Mouse (Mus musculus) CH12.LX (cell line): ENCODE measurements around the gene Itpr2. TPM values are rescaled to one million over a fixed set of nuclear protein-coding genes. Genes with fewer than 3 reads are reported as not detected.

ENCODE experiments used
- DNase-seq: peaks from one replicate; pipeline ENCODE4 v3.0.0-alpha.2; 2013; ENCODE audit errors: extremely low read depth
- H3K27ac ChIP-seq: 2 replicates; pipeline ENCODE4 v1.5.1; 2012; ENCODE audit warnings: low read depth, mild to moderate bottlenecking, control low read depth, moderate library complexity; ENCODE audit not compliant: insufficient read depth
- H3K27me3 ChIP-seq: replicated peaks from 2 replicates; pipeline ENCODE3; 2012; ENCODE audit warnings: inconsistent platforms
- H3K36me3 ChIP-seq, 2 experiments: replicated peaks in 1 of 2; 2 replicates each; pipeline versions ENCODE3 to v1.6.1; 2012; ENCODE audit warnings: inconsistent platforms in 1 of 2, low read length in 1 of 2, mild to moderate bottlenecking in 1 of 2, mixed read lengths in 1 of 2, moderate library complexity in 1 of 2; ENCODE audit not compliant: control insufficient read depth in 1 of 2, insufficient read depth in 1 of 2
- H3K4me1 ChIP-seq, 2 experiments: 2 replicates each; pipeline ENCODE4 v1.6.1; 2012; ENCODE audit warnings: inconsistent platforms in 1 of 2, moderate library complexity in 1 of 2; ENCODE audit not compliant: insufficient read depth in 2 of 2, control insufficient read depth in 1 of 2
- H3K4me2 ChIP-seq: 2 replicates; pipeline ENCODE4 v1.6.1; 2012; ENCODE audit warnings: low read depth, mild to moderate bottlenecking, control low read depth; ENCODE audit not compliant: poor library complexity, insufficient read depth, severe bottlenecking
- H3K4me3 ChIP-seq, 3 experiments: fragments of 150-350 bp in 1 of 3; sonication (generic) in 1 of 3; replicated peaks in 1 of 3; 2 replicates each; pipeline versions ENCODE3 to v1.5.1; 2011 to 2012; ENCODE audit warnings: low read depth in 2 of 3, low read length in 2 of 3, mild to moderate bottlenecking in 2 of 3, moderate library complexity in 2 of 3, control low read depth in 1 of 3, improper control_type of control experiment in 1 of 3, inconsistent platforms in 1 of 3, mixed read lengths in 1 of 3; ENCODE audit not compliant: poor library complexity in 1 of 3
- H3K79me2 ChIP-seq: replicated peaks from 2 replicates; pipeline ENCODE4 v1.6.1; 2012; ENCODE audit warnings: mild to moderate bottlenecking, moderate library complexity; ENCODE audit not compliant: control insufficient read depth, poor library complexity, insufficient read depth, severe bottlenecking; ENCODE audit errors: extremely low read depth
- H3K9ac ChIP-seq: 2 replicates; pipeline ENCODE4 v1.6.1; 2012; ENCODE audit warnings: low read depth, mild to moderate bottlenecking, control low read depth, moderate library complexity; ENCODE audit not compliant: insufficient read depth
- H3K9me3 ChIP-seq: replicated peaks from 2 replicates; pipeline ENCODE3; 2012; ENCODE audit warnings: low read length, inconsistent platforms, mixed read lengths
- ELF1 ChIP-seq: IDR thresholded peaks from 2 replicates; pipeline ENCODE4 v1.6.1; 2014; ENCODE audit warnings: low read depth, mild to moderate bottlenecking, inconsistent platforms, low read length, improper control_type of control experiment
- EP300 ChIP-seq: IDR thresholded peaks from 2 replicates; pipeline ENCODE4 v1.6.1; 2011; ENCODE audit warnings: low read length, improper control_type of control experiment
- ETS1 ChIP-seq: conservative IDR thresholded peaks from 2 replicates; pipeline ENCODE4 v1.6.1; 2012; ENCODE audit warnings: low read depth, mild to moderate bottlenecking, inconsistent platforms, low read length, improper control_type of control experiment, moderate library complexity
- GABPA ChIP-seq: IDR thresholded peaks from 2 replicates; pipeline ENCODE4 v1.6.1; 2012; ENCODE audit warnings: low read depth, low read length, improper control_type of control experiment, inconsistent platforms; ENCODE audit not compliant: insufficient replicate concordance
- IRF4 ChIP-seq: IDR thresholded peaks from 2 replicates; pipeline ENCODE4 v1.6.1; 2014; ENCODE audit warnings: low read depth, mild to moderate bottlenecking, inconsistent platforms, low read length, improper control_type of control experiment
- JUN ChIP-seq: IDR thresholded peaks from 2 replicates; pipeline ENCODE4 v1.6.1; 2011; ENCODE audit warnings: low read depth, mild to moderate bottlenecking, low read length, improper control_type of control experiment, moderate library complexity; ENCODE audit not compliant: insufficient read depth
- MAX ChIP-seq: IDR thresholded peaks from 2 replicates; pipeline ENCODE4 v1.6.1; 2011; ENCODE audit warnings: low read length, improper control_type of control experiment
- MEF2A ChIP-seq: IDR thresholded peaks from 2 replicates; pipeline ENCODE4 v1.6.1; 2014; ENCODE audit warnings: low read depth, mild to moderate bottlenecking, inconsistent platforms, low read length, improper control_type of control experiment, borderline replicate concordance
- MYC ChIP-seq: IDR thresholded peaks from 2 replicates; pipeline ENCODE4 v1.6.1; 2011; ENCODE audit warnings: low read depth, mild to moderate bottlenecking, improper control_type of control experiment, low read length
- POLR2A ChIP-seq: IDR thresholded peaks from 2 replicates; pipeline ENCODE4 v1.6.1; 2011; ENCODE audit warnings: low read depth, mild to moderate bottlenecking, improper control_type of control experiment, low read length
- POLR2AphosphoS2 ChIP-seq: IDR thresholded peaks from 2 replicates; pipeline ENCODE4 v1.6.1; 2011; ENCODE audit warnings: low read depth, low read length, improper control_type of control experiment
- RCOR1 ChIP-seq: conservative IDR thresholded peaks from 2 replicates; pipeline ENCODE4 v1.6.1; 2012; ENCODE audit warnings: low read depth, mild to moderate bottlenecking, inconsistent platforms, low read length, improper control_type of control experiment
- SIN3A ChIP-seq: IDR thresholded peaks from 2 replicates; pipeline ENCODE4 v1.6.1; 2012; ENCODE audit warnings: low read length, improper control_type of control experiment, inconsistent platforms
- SMC3 ChIP-seq: IDR thresholded peaks from 2 replicates; pipeline ENCODE4 v1.6.1; 2011; ENCODE audit warnings: low read depth, low read length, improper control_type of control experiment
- TCF12 ChIP-seq: IDR thresholded peaks from 2 replicates; pipeline ENCODE4 v1.6.1; 2014; ENCODE audit warnings: low read depth, mild to moderate bottlenecking, inconsistent platforms, low read length, improper control_type of control experiment
- ZC3H11A ChIP-seq: IDR thresholded peaks from 2 replicates; pipeline ENCODE4 v1.6.1; 2012; ENCODE audit warnings: low read depth, mild to moderate bottlenecking, inconsistent platforms, low read length, improper control_type of control experiment
- dilution Hi-C: fragments of 300-500 bp; cut with MboI; formaldehyde crosslinking; loops from 2 replicates; pipeline ENCODE4 v1.14.3; 2020; ENCODE audit warnings: low sequenced_read_pairs; ENCODE audit not compliant: extremely low pct_unique_long_range_greater_than_20kb, extremely low pct_ligation_motif_present
- in situ Hi-C: fragments of 300-500 bp; cut with MboI; formaldehyde crosslinking; loops from 3 replicates; pipeline ENCODE4 v1.14.3; 2019; ENCODE audit warnings: low sequenced_read_pairs, low pct_ligation_motif_present, low pct_unique_long_range_greater_than_20kb, mixed read lengths
- polyA plus RNA-seq: library from polyadenylated mRNA; unstranded; fragments of >175 nt; gene quantifications from 2 replicates; pipeline ENCODE4 v1.2.1, GENCODE M21; 2012; ENCODE audit warnings: low read depth; ENCODE audit not compliant: insufficient read length
- total RNA-seq, 2 experiments: library from RNA; depleted of rRNA; stranded (reverse); fragments of 300-350 nt in 1 of 2; fragments of >200 nt in 1 of 2; gene quantifications; 2 replicates each; pipeline ENCODE4 v1.2.3; 2012 to 2014

The Itpr2 gene
- total and polyA plus RNA-seq, 3 experiments = 3.5 to 8.9 (median 4.4) TPM

DNA sequence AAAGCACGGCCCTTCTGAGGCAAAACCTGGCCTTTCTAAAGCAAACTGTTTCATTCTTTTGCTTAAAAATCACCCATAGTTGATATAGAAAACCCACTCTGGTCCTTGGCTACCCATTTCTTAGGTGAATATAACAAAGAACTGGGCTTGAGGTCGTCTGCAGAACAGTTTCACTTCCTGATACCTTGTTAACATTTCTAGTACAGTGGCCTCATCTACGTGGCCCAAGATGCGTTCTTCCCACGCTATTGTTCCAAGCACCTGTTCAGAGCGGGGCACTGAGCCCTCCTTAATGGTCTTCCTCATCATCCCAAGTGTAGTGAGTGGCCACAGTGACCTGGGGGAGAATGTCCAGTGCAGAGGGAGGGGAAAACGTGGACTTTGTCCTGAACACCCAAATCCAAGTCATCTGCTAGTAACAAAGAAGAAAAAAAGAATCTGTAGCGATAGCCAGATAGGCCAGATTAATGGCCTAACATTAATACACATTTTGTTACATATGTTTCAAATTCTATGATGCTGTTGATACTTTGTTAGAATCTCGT is 11.5 kb downstream of the Itpr2 start:
- dilution Hi-C loops (no loop called here), in situ Hi-C loops (no loop called here)
- Histone ChIP-seq H3K4me2 (peak overlapping the region; percentile 72), H3K79me2 (no peaks in the 10 kb centered on the region), H3K27ac (no peak overlapping the region), H3K9ac (no peak overlapping the region), H3K36me3 (no peaks in the 10 kb centered on the region), H3K9me3 (no peaks in the 10 kb centered on the region), H3K4me1 (peaks cover 12 to 31% of the 10 kb centered on the region in 2 experiments), H3K4me3 (no peak overlapping the region), H3K27me3 (no peaks in the 10 kb centered on the region)
- DNase-seq = no peak
- TF ChIP-seq TCF12 (peak; percentile 45; the same call in 1 of the 2 replicates), ELF1 (peak; percentile 32; the same call in 1 of the 2 replicates), ETS1 (0 out of 2 replicates have a peak, but pooled peaks have one; percentile 37), MAX (0 out of 2 replicates have a peak, but pooled peaks have one; percentile 21), IRF4 (peak; percentile 86), ZC3H11A (no peak), MYC (0 out of 2 replicates have a peak, but pooled peaks have one; percentile 21), EP300 (peak; percentile 85), RCOR1 (no peak)

DNA sequence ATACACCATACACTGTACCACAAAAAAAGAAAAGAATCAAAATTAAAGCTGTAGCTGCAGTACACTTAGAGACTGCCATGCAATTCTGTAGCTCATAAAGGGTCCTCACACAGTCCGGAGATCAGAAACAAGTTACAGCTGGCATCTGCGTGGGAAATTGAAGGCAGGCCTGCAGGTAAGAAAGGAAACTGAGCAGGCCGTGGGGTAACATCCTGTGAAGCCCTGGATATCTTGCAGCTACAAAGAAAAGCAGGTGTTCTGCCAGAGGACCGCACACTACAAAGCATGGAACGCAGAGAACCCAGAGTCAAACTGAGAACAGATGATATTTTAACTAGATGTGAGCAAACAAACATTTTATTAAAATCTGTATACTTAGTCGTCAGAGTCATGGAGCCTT is 12.2 kb downstream of the Itpr2 start:
- in situ Hi-C loops (no loop called here), dilution Hi-C loops (no loop called here)
- Histone ChIP-seq H3K27ac (no peak overlapping the region), H3K4me3 (no peak overlapping the region), H3K27me3 (no peaks in the 10 kb centered on the region), H3K4me2 (peak overlapping the region; percentile 11; the same call in 1 of the 2 replicates), H3K36me3 (no peaks in the 10 kb centered on the region), H3K9me3 (no peaks in the 10 kb centered on the region), H3K4me1 (peaks cover 15 to 38% of the 10 kb centered on the region in 2 experiments), H3K9ac (no peak overlapping the region), H3K79me2 (no peaks in the 10 kb centered on the region)
- TF ChIP-seq JUN (no peak), MAX (0 out of 2 replicates have a peak, but pooled peaks have one; percentile 1), POLR2AphosphoS2 (no peak)
- DNase-seq = no peak

DNA sequence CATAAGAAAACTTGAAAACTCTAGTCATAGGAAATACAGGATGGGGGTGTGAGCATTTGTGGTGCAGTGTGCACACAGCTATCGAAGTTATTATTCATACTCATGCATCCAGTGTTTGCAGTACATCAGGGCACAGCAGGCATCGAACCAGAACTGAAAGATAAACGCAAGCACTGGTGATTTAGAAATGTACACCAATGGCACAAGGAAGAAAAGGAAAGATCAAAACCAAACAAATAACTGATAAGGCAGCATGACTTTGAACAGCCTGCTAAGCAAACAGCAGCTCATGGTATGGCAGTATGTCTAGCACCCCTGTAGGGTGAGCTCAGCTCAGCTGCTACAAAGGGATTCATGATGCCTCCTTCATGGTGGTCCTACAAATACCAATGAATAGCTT is 13.3 kb downstream of the Itpr2 start:
- Histone ChIP-seq H3K27ac (no peak overlapping the region), H3K4me1 (peaks cover 15 to 46% of the 10 kb centered on the region in 2 experiments)
- dilution Hi-C loops = no loop called here

More for the DNA sequence above, 13.3 kb downstream of the Itpr2 start:
- Histone ChIP-seq H3K79me2 (no peaks in the 10 kb centered on the region), H3K27me3 (no peaks in the 10 kb centered on the region), H3K4me2 (no peak overlapping the region), H3K9ac (no peak overlapping the region), H3K4me3 (no peak overlapping the region), H3K36me3 (no peaks in the 10 kb centered on the region), H3K9me3 (no peaks in the 10 kb centered on the region)
- TF ChIP-seq GABPA (no peak), ZC3H11A (no peak), SIN3A (no peak), MEF2A (no peak), SMC3 (no peak), POLR2A (no peak), ELF1 (no peak)
- in situ Hi-C loops = no loop called here
- DNase-seq = no peak
